Mouse (Mus musculus): Measurements from ENCODE around the gene Ifnz.
"Not testable (repeated sequence)": the region's sequence is repeated elsewhere in the genome, so short reads cannot be mapped to it uniquely, and the experiment has no call there.

GRCm38 (mm10) chr4:88762341-88762740 lies 19.6 kb upstream of the Ifnz start:
- not testable (repeated sequence) for TF ChIP-seq CTCF (IDR thresholded peaks at IDR 0.05; ENCODE audit: extremely low read depth, insufficient read length, insufficient replicate concordance, low read depth, low read length); POLR2A (IDR thresholded peaks at IDR 0.05; ENCODE audit: low read depth, low read length)
